Mouse (Mus musculus): Measurements from ENCODE around the gene Vmn2r107.

Vmn2r107 gene

GRCm38 (mm10) chr17:20344942-20345341 is at the start of gene Vmn2r107:
TSS of gene Vmn2r107 (plus strand) at chr17:20345242.
- DNase-seq (ENCODE audit: low spot score in 2 of 2) = no peak

GRCm38 (mm10) chr17:20305790-20306189 is 39.3 kb upstream of the Vmn2r107 start:
- DNase-seq (ENCODE audit: low spot score in 2 of 2) = no peak

GRCm38 (mm10) chr17:20399105-20399504 is 54.1 kb downstream of the Vmn2r107 start:
- no peak for DNase-seq (ENCODE audit: low spot score in 2 of 2)

- no peak for DNase-seq (ENCODE audit: low spot score in 2 of 2)
Observed at GRCm38 (mm10) chr17:20413846-20414245, 68.8 kb downstream of the Vmn2r107 start, which contains the start of gene Vmn1r224. TSS of gene Vmn1r224 (plus strand) at chr17:20414146.

Data from spleen, postnatal 14 days (tissue).